Mouse (Mus musculus) Muller cell, postnatal 12 days (primary cell): ENCODE data around the gene Tecpr1.

Experiments
- DNase-seq: peaks from one replicate; pipeline ENCODE4 v3.0.0-alpha.2; 2015; ENCODE audit errors: inconsistent ontology term

Tecpr1 gene

DNA sequence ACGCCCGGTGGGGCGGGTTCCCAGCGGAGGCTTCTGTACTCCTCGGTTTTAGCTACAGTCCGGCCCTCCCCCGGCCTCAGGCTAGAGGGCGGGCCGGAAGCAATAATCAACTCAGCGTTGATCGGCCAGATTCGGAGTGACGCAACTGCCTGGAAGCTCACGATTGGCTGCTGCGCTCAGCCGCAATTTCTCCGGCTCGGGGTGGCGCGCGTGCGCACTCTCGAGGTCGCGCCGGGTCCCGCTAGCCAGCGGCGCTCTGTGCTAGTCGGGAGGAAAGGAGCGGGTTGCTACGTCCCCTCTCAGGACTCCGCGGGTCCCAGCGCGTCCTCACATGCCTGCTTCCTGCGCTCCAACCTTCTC lies at the start of gene Tecpr1:
Gene Tecpr1 (minus strand): TSS at position 113 of the 360 bp plus-strand sequence.
- peak; percentile 96 for DNase-seq

DNA sequence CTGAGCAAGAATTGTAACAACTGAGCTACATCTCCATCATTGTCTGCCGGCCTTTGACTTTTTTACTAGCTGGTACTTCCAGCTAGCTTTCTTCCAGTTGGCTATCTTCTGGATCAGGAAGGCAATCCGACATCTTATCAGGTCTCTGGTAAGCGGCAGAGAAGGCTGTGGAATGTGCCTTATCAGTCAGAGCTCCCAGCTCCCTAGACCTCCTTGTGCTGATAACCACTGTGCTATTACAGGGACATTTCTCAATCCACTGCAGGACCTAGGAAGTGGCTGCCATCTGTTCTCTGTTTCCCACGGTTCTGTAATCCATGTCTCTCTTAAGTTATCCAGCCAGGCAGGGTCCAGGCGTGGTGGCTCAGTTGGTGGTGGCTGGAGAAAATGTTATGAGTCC lies 48.4 kb upstream of the Tecpr1 start:
- DNase-seq, result no peak

DNA sequence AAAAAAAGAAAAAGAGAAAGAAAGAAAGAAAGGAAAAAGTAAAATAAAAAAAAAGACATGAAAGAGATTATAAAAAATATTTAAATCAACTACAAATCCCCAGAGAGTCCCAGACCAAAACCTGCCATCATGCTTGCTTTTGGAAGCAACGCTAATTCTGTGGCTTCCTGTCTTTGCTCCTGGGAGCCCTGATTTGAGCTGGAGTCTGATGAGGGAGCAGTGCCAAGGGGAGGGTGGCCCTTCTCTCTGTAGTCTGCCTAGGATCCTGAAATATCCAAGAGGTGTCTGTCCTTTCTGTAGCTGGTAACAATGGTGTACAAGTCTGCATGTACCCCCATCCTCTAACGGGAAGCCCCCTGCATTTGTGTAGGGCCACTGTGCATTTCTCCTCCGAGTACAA lies 47.7 kb upstream of the Tecpr1 start:
- DNase-seq, result no peak

DNA sequence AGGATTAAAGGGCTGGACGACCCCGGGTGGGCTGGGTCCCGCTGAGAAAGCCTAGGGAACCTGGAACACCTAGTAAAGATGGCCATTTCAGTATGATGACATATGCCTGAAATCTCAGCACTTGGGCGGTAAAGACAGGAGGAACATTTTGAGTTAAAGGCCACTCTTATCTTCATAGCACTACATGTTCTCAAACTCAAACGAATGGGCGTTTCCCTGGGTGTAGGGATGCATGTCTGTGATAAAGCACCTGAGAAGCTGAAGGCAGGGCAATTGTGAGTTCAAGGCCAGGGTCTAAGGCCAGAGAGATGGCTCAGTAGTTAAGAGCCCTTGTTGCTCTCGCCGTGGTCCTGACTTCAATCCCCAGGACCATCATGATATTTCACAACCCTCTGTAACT lies 47.0 kb upstream of the Tecpr1 start:
- no peak for DNase-seq

DNA sequence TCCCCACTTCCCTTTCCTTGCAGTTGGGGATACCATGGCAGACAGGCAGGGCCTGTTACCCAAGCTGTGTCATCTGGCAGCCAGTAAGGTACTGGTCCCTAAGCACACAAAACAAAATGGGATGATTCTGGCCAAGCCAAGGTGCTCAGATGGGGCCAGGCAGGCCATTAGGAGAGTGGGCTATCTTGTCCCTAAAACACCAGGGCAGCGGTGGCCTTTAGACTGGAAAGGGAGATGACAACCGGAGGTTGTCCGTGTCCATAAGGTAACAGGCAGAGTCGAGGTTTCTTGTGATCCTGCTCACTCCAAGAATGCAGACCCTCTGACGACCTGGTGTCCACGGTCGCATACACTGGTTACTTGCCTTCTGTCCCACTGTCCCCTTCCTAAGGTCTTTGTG lies 46.5 kb upstream of the Tecpr1 start:
- DNase-seq, result no peak

DNA sequence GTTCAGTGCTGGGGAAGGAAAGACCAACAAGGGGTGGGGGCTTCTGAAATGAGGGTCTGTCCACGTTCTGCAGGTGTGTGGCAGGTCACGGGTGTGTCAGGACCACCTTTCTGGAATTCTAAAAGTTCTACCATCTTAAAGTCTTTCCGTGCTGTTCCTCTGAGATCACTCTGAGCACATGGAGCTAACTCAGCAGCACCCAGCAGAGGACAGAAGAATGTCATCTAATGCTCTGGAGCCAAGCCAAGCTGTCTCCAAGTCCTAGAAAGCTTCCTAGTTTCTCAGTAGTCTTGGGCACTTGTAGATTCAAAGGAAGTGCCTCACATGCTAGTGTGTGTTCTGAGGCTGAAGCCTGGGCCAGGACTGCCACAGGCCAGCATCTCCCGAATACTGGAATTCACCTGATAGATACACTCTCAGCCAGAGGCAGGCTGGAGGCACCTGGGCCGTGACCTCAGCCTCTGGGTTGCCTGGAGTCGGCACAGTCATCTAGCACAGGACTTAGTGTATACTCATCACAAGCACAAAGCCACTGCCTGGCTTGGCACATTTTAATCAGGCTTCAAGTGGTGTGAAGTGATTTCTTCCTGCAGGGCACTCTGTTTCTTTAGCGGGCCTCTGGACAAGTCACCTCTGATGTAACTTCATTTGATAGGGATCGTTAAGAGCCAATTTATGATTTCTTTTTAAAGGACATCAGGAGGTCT lies 44.3 kb upstream of the Tecpr1 start:
- peak; percentile 32 for DNase-seq

DNA sequence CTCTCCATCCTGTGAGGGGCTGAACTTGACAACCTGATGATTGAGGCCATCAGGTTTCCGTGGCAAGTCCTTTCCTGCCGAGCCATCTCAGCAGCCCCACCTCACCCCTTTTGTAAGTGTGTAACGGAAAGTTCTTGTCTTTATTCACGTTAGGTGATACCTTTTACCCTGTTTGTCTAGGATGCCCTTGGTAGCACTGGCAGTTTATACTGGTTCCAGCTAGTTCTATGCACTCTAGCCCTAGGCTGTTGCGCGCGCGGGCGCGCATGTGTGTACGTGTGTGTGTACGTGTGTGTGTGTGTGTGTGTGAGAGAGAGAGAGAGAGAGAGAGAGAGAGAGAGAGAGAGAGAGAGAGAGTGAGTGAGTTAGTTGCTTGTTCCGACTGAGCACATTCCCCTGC lies 40.1 kb upstream of the Tecpr1 start:
- DNase-seq, result no peak

DNA sequence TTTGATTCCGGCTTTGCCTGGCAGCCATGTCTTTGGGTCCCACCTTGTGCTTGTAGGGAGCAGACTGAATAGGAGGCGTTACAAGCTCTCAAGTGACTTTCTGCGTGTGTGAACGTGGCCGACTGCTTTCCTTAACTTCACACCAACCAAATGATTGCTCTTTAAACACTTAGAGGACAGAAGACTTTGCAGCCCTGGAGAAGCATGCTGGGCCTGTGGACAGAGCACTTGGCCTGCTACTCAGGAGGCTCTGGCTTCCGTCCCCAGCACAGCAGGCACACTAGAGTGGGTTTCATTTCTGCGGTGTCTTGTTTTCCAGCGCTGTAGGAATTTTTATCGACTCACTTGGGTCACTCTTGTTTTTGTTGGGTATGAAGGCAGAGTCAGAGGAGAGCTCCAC lies 39.7 kb upstream of the Tecpr1 start:
- DNase-seq, result no peak

DNA sequence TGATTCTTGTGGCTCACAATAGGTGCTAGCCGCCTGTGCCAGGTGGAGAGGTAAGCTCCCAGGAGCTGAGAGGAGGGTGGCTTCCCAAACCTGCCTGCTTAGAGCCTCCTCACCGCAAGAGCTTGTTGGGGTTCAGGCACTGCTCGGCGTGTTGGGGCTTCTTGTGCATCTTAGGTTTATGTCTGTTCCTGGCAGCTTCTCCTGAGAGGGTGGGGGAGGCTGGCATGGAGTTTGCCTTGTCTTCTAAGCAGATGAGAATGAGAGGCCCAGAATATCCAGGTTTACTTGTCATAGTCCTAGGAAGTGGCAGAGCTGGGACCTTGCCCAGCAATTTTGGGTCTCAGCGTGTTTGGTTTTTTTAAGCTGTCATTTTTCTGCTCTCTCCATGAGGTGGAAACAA lies 38.4 kb upstream of the Tecpr1 start:
- no peak for DNase-seq

DNA sequence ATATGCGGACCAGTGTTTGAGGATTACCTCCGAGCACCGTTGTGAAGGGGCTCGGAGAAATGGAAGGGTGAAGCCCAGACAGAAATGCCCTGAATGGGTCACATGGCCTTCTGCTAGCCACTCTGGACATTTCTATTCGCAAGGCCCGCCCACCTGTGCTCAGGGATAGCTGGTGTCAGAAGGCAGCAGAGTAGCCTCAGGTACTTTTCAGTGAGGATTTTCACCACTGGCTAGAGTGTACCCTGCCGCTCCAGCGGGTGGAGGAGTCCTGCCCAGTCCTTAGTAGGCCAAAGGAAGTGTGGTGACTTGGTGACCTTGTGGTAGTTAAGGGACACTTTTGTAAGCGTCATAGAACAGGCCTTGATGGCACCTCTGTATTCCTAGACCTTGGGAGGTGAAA lies 37.9 kb upstream of the Tecpr1 start:
- DNase-seq, result no peak

DNA sequence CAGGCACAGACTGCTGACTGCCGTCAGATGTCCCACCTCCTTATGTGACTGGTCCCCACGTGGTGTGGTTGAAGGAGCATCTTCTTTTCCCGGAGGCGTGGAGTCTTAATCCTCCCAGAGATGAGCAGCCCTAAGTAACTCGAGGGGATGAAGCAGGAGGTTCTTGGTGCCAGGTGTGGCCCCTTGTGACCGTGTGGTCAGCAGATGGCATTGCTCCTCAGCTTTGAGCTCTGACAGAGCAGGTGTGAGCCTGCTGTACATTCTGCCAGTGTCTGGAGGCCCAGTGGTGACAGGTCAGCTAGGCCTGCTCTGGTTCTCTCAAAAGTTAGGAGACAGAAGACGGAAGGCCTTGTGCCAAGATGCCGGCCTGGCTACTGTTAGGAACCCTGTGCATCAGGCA lies 37.0 kb upstream of the Tecpr1 start:
- DNase-seq, result no peak

DNA sequence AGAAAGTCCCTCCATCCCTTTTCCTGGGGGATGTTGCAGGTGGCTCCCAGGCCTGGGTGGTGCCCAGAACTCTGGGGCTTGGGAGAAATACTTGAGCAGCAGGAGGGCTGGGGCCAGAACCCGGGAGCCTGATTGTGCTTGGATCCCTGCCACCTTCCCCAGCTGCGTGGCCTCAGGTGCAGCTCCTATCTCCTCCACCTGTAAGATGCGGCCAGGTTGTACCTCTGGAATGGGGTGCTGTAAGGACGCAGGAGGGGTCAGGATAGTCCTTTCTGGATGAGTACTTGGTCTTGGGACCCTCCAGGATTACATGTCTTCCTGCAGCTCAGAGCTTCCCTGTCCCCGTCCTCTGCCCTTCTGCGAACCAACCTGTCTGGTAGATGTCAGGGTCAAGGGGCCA lies 35.8 kb upstream of the Tecpr1 start:
- no peak for DNase-seq

DNA sequence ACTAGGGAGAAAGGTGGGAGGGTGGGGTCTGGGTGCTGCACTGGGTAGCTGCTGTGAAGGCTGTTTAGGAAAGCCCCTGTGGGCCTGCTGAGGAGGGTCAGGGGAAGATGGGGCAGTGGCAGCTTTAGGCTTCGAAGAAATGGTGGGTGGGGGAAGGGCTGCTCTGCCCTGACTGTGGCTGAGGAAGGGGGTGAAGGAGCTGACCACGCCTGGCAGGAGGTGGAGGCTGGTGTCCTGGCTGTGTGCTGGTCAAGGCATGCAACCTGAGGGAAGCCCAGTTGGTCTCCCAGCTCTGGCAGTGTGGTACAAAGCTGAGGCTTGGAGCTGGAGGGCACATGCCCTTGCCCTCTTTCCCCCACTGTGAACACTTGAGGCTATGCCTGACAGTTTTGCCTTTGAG lies 35.3 kb upstream of the Tecpr1 start:
- no peak for DNase-seq

DNA sequence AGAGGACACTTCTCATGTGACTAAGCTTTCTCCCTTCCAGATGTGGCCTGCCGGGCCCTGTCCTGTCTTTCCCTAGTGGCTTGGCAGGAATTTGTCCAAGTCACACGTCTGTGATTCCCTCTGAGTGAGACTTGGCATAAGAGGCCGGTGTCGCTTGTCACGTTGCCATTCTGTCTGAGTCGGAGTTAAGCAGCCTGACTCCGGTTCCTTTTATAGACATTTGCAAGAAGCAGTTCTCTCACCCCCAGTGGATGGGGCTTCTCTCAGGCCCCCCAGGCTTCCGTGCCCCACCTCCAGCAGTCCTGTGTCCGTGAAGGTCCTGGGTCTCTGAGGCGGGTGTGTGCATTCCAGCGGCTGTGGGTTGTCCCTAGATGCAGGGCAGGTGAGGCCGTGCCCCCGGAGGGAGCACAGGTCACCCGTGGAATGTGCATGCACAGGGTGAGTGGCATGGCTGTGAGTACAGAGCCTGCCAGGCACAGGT lies 34.8 kb upstream of the Tecpr1 start:
- peak; percentile 38 for DNase-seq

DNA sequence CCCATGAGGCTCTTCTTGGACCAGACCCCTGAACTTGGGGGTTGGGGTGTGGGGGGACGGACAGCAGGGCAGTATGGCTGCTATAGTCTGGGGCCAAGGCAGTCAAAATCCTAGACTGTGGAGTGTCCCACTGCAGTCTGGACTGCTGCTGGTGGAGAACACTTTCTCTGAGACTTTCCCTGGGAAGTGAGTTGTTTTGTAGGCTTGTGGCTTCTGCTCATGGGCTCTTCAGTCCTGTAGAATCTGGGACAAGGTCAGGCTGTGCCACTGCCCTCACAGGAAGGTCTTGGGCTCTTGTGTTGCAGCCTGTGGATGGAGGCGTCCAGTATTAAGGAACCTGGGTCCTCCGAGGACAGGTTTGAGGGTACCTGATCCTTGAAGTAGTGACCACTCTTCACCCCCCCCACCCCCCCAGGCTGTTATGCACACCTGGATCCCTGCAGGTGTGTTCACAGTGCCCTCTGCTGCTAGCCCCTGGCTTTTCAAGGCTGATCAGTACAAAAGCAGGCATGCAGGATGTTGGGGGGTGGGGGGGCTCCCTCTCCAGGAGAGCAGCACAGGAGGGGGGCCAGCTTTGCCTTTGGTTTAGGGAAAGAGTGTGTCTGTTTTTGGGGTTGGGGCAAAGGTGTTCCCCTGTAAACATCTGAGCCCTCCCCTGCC lies 34.2 kb upstream of the Tecpr1 start:
- DNase-seq, result no peak

DNA sequence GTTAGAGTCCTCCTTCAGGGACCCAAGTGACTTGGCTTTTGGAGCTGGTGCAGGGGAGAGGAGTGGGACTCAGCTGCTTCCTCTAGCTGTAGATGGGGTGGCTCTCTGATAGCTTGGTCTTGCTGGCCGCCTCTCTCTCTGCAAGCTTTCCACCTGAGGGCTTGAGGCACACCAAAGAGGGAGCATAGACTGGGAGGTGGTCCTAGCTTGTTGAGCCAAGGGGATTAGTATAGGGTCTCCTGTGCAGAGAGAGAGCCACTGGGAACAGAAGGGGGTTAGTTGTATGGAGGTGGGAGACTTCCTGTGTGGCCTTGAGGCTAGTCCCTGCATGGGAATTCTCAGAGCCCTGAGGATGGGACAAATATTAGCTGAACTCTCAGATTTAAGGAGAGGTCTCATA lies 33.5 kb upstream of the Tecpr1 start:
- no peak for DNase-seq

DNA sequence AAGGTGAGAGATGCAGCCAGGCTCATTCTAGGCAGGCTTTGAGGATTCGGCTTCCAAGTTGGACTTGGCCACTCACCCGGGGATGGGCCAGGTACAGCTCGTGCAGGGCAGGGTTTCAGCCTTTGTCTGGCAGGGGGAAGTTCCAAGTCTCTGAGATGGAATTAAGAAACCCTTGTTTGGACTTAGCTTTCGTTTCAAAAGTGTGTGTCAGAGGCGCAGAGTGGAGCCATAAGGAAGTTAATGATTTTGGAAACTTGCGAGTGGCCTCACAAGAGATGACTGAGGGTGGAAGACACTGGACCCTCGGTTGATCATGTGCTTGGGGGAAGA lies 33.1 kb upstream of the Tecpr1 start:
- peak; percentile 7 for DNase-seq

DNA sequence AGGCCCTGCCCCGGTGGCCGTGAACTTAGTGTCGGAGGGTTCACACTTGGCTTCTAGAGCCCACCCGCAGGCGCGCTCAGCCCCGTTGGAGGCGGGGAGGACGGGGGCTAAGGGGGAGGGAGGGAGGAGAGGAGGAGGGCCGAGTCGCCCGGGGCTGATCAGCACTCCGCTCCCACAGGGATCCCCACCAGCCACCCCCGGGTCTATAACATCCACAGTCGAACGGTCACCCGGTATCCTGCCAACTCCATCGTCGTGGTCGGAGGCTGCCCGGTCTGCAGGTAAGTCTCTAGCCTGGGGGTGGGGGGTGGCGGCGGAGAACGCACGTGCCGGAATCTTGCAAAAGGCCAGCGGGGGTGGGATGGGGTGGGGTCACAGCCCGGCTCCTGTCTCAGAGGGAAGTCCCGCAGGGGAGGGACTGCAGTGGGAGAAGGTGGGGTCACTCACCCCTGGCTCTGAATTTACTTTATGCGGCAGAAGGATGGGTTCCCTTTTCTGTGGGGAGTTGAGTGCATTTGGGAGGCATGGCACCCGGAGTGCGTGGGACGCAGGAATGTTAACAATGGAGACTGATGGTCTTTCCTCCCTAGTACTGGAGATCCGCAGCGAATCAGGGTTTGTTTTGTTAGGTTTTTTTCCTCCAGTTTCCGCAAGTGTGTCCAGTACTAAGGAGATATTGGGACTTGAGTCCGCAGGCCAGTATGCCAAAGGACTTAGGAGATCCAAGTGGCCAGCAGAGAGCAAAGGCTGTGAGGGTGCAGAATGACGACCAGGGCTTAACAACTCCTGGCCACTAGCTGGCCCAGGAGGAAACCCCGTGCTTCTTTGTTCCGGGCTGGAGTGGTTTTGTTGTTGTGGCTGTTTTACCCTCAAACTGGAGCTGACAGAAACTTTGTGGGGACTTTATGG lies 32.5 kb upstream of the Tecpr1 start:
- DNase-seq, result peak; percentile 88

DNA sequence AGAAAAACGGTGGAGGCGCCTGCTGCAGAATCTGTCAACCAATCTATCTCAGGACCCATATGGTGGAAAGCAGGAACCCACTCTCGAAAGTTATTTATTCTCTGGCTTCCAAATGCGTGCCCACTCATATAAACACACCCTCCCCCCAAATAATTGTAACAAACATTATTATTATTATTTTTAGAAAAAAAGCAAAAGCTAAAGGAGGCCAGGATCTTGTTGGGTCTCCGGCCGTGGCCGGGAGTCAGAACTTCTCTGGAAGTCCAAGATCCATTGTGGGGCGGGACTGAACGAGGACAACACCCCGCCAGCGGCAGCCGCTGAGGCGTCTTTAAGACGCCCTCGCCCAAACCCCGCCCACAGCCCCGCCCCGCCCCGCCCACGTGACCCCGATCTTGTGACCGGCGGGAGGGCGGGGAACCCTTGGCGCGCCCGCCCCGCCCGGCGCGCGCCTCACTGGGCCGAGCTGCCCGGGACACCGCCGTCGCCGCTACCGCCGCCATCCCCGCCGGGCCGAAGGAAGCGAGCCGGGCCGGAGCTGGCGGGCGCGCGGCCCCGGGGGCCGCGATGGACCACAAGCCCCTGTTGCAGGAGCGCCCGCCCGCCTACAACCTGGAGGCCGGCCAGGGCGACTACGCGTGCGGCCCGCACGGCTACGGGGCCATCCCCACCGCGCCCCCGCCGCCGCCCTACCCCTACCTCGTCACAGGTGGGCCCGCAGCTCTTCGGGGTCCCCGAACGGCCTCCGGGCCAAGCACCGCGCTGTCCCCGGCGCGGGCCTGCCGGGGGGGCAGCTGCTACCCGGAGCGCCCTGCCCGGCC lies 31.6 kb upstream of the Tecpr1 start:
- DNase-seq, result peak; percentile 95

DNA sequence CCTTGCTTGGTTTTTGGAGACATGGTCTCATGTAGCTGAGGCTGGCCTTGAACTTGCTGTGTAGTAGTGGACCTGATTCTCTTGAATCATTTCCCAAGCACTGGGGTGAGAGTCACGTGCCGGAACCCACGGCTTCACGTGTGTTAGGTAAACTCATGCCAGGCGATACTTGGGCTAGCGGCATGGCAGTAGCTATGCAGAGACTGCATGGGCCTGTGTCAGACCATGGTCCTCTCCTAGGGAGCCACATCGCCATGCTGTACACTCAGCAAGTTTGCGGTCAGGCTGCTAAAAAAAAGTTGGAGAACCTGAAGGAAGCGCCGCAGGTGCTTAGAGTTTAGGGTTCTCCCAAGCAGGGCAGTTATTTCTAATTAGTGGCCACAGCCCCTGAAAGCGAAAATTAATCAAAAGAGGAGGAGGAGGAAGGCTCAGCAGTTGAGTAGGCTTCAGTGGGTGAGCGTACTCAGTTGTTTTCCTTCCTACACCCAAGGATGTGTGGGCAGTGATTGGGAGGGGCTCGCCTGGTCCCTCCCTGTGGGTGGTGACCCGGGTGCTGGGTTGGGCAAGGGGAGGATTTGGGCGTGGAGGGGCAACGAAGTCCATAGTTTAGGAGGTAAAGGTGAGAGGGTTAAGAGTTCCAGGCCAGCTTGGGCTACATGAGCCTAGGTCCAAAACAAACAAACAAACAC lies 30.9 kb upstream of the Tecpr1 start:
- peak; percentile 66 for DNase-seq

DNA sequence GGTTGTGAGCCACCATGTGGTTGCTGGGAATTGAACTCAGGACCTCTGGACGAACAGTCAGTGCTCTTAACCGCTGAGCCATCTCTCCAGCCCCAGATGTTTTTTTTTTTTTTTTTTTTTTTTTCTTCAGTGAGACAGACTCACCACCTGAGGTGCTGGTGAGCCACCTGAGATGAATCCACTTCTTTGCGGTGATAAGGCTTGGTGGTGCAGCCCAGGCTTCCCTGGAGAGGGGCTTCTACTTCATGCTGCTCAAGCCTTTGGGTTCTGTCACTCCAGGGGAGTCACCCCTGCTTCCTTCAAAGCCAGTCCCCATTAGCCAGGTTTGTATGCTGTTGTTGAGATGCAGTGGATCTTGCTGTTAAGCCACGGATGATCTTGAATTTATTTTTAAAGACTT lies 29.8 kb upstream of the Tecpr1 start:
- DNase-seq, result no peak
